Comparison of ENCODE assay signal across 8 mouse cellular contexts in the genomic region with DNA sequence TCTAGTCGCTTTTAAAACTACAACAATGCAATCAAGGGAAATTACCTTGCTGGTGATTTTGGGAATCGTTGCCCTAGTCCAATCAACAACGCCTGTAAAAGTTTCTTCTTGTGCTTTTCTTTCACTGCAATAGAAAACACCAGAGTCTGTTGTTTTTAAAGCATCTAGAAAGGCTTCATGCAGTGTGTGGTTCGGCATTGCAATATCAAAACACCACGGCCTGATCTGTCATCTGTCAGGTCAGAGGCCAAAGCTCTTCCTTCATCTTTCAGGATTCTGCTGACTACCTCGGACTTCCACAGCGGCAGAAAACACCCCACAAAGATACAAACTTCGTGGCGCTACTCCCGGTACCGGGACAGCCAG. TPM values are rescaled to one million over a fixed set of nuclear protein-coding genes. Genes with fewer than 3 reads are reported as not detected.
DNase-seq lines count a peak whose midpoint lies in the region; ATAC-seq and TF ChIP-seq lines count a peak whose summit lies in the region.

No protein-coding gene starts in this region.

- ATAC-seq in hindbrain, postnatal 0 days, result no peak
- no peak for ATAC-seq in cerebellum, adult (ENCODE audit: insufficient number of reproducible peaks, low FRiP score, low TSS enrichment)

- no peak for TF ChIP-seq POLR2A in brain, embryonic 14.5 days (IDR thresholded peaks at IDR 0.05; ENCODE audit: borderline replicate concordance, extremely low read depth, insufficient read depth, insufficient read length, poor library complexity, severe bottlenecking)

- H3K36me3 ChIP-seq in hindbrain, postnatal 0 days (ENCODE audit: insufficient read depth, low read length), result no peaks in the 10 kb centered on the region

- 5% methylated on average over 11 of the region's 11 CpGs for WGBS in hindbrain, postnatal 0 days

- H3K4me2 ChIP-seq in hindbrain, postnatal 0 days (ENCODE audit: low read depth, low read length), result peak overlapping the region; percentile 93

- no peaks in the 10 kb centered on the region for H3K9me3 ChIP-seq in hindbrain, postnatal 0 days (ENCODE audit: low read length)

- H3K4me3 ChIP-seq in left cerebral cortex, adult 2 months, result peak overlapping the region; percentile 94
- H3K4me3 ChIP-seq in hindbrain, postnatal 0 days (ENCODE audit: low read length), result peak overlapping the region; percentile 99

- TF ChIP-seq CTCF in left cerebral cortex, adult 2 months (IDR thresholded peaks at IDR 0.05), result no peak
- no peak for TF ChIP-seq CTCF in brain, embryonic 14.5 days (IDR thresholded peaks at IDR 0.05; ENCODE audit: borderline replicate concordance, extremely low read depth, insufficient read depth, insufficient read length)
- TF ChIP-seq CTCF in hindbrain, postnatal 0 days (IDR thresholded peaks at IDR 0.05; ENCODE audit: low read depth), result no peak

- no peaks in the 10 kb centered on the region for H3K27me3 ChIP-seq in hindbrain, postnatal 0 days (ENCODE audit: insufficient read depth, low read length)

- H3K9ac ChIP-seq in hindbrain, postnatal 0 days (replicated peaks; ENCODE audit: low read length), result peak overlapping the region; percentile 98

- DNase-seq in left cerebral cortex, adult 2 months (ENCODE audit: extremely low spot score in 1 of 2, low spot score in 2 of 2), result no peak
- DNase-seq in left cerebral cortex, adult 18-20 months (ENCODE audit: low spot score in 2 of 2), result no peak
- DNase-seq in brain, embryonic 14.5 days (ENCODE audit: low read depth), result peak; percentile 37
- no peak for DNase-seq in hindbrain, postnatal 0 days (ENCODE audit: low spot score)
- DNase-seq in naive thymus-derived CD4-positive, alpha-beta T cell, adult 2 months (ENCODE audit: low read depth), result peak; percentile 41
- DNase-seq in cerebellum, adult 11-12 months, result no peak
- DNase-seq in cerebellum, postnatal 25 days, result no peak

- intact Hi-C loops in left cerebral cortex, adult 2 months (cut with DNase I), result loop anchor here (2.0 to 10.0 kb wide), 4 partner anchors 111 to 224 kb away; a partner anchor contains a TSS

- H3K4me1 ChIP-seq in hindbrain, postnatal 0 days (ENCODE audit: insufficient read depth, low read length), result peaks cover 6% of the 10 kb centered on the region; the same call in 1 of the 2 replicates

- peak overlapping the region; percentile 89 for H3K27ac ChIP-seq in left cerebral cortex, adult 2 months
- peak overlapping the region; percentile 93 for H3K27ac ChIP-seq in hindbrain, postnatal 0 days

RNA-seq across cellular contexts. Expression of a gene that starts 1.2 kb away (rescaled TPM):
- 10 to 100 TPM; 56.7 to 56.9 TPM for total RNA-seq in left cerebral cortex, adult 2 months (2021)
- total RNA-seq in left cerebral cortex, adult 18-20 months (2021), result 10 to 100 TPM; 55.2 to 55.7 TPM
- 13.6 and 16.3 TPM in 2 replicates for polyA plus RNA-seq in brain, embryonic 14.5 days (2012; rRNA removed)
- total RNA-seq in hindbrain, postnatal 0 days (2014; rRNA removed), result 23.0 and 23.3 TPM in 2 replicates
- polyA plus RNA-seq in hindbrain, postnatal 0 days (2015; fragmentation: Nextera tagmentation; extraction: Ambion mirVana), result 11.2 and 11.4 TPM in 2 replicates

RNA-seq across cellular contexts. Expression of a gene that starts 27.6 kb away (rescaled TPM):
- total RNA-seq in left cerebral cortex, adult 2 months (2021), result not detected
- not detected for total RNA-seq in left cerebral cortex, adult 18-20 months (2021)
- not detected in 2 replicates for polyA plus RNA-seq in brain, embryonic 14.5 days (2012; rRNA removed)
- not detected in 2 replicates for total RNA-seq in hindbrain, postnatal 0 days (2014; rRNA removed)
- not detected in 2 replicates for polyA plus RNA-seq in hindbrain, postnatal 0 days (2015; fragmentation: Nextera tagmentation; extraction: Ambion mirVana)

Comparison
In these comparisons a context has a peak if more than half of its experiments do, and no peak if none do; other contexts are left out.
1. DNase-seq: peak in brain, embryonic 14.5 days (single experiment) and naive thymus-derived CD4-positive, alpha-beta T cell, adult 2 months (single experiment); none in left cerebral cortex, adult 2 months (0 of 2), left cerebral cortex, adult 18-20 months (0 of 2), hindbrain, postnatal 0 days (single experiment), cerebellum, adult 11-12 months (single experiment) and cerebellum, postnatal 25 days (0 of 2).